Mouse (Mus musculus) gastrocnemius, postnatal 10 days (tissue): Measurements from ENCODE around the gene Dlk1. TPM values are rescaled to one million over a fixed set of nuclear protein-coding genes. Genes with fewer than 3 reads are reported as not detected.
"Not testable (repeated sequence)": the region's sequence is repeated elsewhere in the genome, so short reads cannot be mapped to it uniquely, and the experiment has no call there.

Source experiments
- DNase-seq: peaks from one replicate; pipeline ENCODE4 v3.0.0; 2021; ENCODE audit warnings: mixed read lengths
- total RNA-seq, 2 experiments: library from RNA; stranded (reverse); gene quantifications; 2 replicates each; pipeline ENCODE4 v1.2.3; 2021

Dlk1 gene
- total RNA-seq, 2 experiments from 2014 or later: 774 to 1,034 TPM

DNA sequence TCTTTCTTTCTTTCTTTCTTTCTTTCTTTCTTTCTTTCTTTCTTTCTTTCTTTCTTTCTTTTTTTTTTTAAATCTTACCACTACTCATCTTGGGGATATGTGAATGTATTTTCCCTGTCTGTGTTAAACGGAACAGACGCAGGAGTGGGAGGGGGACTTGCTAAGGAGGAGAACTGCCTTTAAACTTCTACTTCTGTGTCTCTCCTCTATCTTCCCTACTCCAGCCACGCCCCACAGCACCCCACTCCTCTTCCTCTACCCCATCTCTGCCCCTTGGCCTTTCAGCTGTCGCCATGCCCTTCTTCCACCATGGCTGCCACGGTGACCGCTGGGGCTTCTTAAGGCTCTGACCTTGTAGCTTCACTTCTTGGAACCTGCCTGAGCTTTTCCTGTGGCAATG, 14.2 kb upstream of the Dlk1 start:
- DNase-seq: no peak

DNA sequence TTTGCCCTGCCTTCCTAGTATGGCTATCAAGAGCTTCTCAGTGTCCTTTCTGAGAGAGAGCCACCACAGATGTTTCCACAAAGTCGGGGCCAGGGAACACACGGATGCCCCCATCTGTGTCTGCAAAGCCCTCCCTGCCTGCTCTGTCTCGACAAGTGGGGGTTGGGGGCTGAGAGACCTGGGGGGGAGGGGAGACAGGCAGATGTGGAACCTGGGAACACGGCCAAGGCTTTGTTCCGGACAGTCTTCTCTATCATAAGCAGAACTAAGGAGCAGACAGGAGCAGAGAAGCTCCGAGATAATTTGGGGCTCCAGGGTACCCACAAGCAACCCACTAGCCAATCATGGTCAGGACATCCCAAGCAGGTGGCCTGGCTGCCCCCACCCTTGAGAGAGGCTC, 12.6 kb upstream of the Dlk1 start:
- no peak for DNase-seq

DNA sequence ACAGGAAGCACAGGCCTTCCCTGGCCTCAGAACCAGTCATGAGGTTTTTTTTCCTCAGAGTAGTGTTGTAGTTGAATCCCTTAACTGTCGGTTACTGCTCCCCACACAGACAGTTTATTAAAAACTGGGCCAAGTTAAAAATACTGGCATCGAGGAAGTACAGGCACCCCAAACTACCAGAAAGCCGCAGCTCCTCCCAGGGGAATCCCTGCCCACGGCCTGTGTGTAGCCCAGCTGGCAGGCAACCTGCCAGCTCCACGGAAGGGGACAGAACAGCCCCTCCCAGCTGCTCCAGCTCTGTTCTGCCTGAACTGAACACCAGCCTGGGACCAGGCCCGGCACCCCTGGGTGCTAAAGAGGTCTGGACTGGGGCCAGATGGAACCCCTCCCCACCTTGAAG, 11.3 kb upstream of the Dlk1 start:
- peak; percentile 47 for DNase-seq

DNA sequence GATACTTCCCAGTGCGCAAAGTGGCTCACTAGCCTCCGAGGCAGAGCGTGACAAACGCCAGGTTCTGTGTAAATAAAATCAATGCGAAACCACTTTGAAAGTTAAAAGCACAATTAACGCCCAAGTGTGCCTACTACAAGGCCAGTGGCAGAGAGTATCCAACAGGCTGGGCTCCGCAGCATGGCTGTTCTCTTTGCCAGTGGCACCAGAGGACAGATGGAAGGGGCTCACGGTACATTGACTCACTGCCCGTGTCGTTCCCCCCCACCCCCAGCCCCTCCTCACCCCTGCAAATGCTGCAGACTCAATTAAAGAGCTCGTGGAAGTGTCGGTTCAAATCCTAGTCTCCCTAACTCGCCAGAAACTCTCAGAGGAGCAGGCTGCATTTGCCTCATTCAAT, 10.5 kb upstream of the Dlk1 start:
- no peak for DNase-seq

DNA sequence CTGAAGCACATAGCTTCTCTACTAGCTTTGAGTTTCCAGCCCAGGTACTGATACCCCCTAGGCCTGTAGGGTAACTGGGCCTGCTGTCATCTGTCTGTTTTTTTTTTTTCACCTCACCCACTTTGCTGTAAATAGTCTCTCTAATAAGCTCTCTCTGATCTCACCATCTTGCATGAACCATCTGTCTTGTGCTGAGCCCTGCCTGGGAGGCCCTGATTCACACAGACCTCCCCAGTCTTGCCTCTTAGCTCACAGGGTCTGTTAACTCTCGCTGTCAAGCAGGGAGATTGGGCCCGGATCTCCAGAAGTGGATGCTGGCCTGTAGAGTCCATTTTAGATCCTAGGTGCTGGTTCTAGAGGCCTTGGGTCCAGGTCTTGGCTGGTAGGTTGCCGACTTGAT, 9.3 kb upstream of the Dlk1 start:
- no peak for DNase-seq

DNA sequence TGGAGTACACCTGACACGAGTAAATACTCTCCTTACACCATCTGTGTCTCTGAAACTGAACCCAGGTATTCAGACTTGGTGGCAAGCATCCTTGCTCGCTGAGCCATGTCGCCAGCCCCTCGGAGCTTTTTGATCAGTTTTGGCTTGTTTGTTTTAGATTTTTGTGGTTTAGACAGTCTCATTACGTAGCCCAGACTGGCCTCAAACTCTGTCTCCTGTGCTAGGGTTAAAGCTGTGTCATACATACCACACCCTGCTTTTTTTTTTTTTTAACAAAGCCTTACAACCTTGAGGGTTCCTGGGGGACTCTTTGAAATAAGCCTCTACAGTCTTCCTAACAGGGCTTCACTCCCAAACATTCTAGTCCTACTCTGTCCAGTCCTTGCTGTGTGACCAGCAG, 7.6 kb upstream of the Dlk1 start:
- DNase-seq: no peak

DNA sequence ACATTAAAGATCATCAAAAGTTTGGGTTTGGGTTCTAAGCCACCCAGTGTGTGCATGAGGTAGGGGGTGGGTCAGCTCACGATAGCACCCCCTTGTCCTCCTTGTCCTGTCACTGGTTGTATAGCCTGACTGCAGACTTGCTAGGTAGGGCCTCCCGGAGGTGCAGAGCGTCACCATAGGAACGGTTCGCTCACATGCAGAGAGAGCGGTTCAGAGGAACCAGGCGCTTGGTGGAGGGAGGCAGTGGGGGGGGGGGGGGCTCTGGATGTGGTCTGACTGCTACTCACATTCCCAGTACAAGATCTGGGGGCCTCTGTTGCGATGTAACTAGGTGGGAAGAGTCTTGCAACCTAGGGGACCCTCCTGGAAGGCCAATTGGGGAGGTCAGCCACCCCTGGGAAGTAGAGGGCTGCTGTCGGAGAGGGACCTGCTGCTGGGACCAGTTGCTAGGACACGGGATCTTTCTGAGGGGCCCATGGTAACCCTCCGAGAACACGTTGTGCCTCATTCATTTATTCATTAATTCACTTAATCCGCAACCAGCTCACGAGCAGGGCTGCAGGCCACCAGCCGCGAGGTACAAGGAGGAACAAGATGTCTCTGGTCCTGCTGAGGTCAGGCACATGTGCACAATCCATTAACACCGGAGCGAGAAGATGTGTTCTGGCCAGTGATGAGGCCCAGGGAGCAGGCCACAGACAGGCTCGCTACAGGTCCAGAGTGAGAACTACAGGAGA, 7.0 kb upstream of the Dlk1 start:
- DNase-seq: no peak

GRCm38 (mm10) chr12:109446236-109446941, 6.2 kb upstream of the Dlk1 start:
- no peak for DNase-seq

DNA sequence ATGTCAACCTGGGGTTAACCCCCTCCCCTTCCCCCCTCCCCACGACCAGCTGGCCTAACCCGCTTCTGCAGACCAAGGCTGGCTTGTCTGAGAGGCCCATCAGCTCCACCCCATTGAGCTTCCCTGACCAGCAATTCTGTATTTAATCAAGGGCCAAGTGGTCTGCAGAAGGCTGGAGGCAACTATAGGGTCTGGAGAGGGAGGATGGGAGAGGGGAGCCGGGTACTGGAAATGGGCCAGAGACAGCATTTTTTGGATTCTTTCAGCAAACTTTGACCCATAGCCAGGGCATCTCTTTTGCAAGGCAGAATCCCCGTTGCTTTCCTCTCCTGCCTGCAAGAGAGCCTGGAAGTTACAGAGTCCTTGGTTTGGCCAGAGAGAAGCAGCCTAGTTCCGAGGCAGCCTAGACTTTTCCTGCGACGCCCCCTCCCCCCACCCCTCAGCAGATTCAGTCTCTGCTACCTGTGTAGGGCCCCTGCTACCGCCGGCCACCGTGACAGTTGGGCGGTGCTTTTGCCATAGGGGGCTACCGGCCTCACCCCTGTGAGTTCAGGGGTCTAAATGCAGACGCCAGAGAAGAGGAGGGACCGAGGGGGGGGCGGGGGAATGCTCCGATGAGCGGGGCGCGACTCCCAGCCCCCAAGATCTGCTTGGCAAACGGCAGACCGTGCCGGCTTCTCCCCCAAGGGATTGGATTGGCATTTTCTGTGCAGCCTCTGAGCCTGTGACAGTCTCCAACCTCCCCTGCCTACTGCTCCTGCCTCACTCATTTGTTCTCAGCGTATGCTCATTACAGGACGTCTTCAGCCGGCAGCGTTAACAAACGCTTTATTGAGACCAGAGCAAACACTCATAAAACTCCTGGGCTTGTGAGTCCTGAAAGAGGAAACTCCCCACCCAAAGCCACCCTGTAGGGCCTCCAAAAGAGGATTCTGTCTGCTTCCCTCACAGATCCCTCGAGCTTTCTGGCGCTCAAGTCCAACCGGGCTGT, 2.9 kb upstream of the Dlk1 start:
- no peak for DNase-seq

DNA sequence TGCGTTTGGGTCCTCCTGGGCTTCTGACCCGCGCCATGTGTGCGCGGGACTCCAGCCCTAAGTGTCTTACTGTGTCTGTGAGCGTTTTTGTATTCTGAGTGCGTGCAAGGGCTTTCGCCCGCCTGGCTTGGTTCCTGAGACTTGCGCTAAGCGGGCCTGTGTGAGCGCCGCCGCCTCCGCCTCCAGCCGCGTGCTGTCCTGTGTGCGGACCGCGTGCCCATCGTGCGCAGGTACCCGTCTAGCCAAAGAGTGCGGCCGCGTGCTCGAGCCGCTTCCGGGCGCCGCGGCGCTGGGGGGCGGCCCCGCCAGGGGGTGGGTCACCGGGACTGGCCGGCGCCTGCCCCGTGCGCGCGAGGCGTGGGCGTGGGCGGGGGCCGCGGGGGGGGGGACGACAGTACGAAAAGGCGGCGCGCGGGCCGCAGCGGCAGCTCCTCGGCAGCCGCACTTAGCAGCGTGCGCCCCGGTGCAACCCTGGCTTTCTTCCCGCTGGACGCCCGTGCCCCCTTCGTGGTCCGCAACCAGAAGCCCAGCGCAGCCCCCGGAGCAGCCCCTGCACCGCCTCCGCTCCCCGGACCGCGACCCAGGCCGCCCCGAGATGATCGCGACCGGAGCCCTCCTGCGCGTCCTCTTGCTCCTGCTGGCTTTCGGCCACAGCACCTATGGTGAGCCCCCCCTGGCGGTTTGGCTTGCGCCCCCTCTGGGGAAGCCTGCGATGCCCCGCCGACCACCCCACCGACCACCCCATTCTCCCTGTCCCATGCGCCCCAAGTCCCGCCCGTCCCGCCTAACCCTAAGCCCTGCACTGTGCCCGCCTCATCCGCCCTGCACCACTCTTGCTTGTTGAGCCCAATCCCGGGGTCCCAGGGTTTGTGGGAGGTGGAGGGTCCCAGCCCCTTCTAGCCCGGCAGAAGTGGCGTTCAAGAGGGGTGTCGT, 708 bp downstream of the Dlk1 start:
- DNase-seq: peak; percentile 49

- DNase-seq: no peak
These were observed 1.5 kb downstream of the Dlk1 start for GRCm38 (mm10) chr12:109454137-109454536.

- no peak for DNase-seq
These were observed 4.0 kb downstream of the Dlk1 start for GRCm38 (mm10) chr12:109456531-109457202.

DNA sequence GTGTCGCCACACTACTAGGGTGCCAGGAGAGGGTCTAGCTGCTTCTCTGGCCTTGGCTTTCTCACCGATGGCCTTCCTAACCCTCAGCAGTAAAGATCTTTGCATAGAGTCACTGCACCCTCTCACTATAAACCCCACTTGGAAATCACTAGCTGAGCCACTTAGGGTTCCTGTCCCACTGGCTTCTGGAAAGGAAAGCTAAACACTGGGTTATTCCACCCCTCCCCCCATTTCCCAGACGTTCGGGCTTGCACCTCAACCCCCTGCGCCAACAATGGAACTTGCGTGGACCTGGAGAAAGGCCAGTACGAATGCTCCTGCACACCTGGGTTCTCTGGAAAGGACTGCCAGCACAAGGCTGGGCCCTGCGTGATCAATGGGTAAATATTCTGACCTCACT, 5.2 kb downstream of the Dlk1 start:
- DNase-seq: no peak

GRCm38 (mm10) chr12:109458896-109459295, 6.3 kb downstream of the Dlk1 start:
- DNase-seq: peak; percentile 2

DNA sequence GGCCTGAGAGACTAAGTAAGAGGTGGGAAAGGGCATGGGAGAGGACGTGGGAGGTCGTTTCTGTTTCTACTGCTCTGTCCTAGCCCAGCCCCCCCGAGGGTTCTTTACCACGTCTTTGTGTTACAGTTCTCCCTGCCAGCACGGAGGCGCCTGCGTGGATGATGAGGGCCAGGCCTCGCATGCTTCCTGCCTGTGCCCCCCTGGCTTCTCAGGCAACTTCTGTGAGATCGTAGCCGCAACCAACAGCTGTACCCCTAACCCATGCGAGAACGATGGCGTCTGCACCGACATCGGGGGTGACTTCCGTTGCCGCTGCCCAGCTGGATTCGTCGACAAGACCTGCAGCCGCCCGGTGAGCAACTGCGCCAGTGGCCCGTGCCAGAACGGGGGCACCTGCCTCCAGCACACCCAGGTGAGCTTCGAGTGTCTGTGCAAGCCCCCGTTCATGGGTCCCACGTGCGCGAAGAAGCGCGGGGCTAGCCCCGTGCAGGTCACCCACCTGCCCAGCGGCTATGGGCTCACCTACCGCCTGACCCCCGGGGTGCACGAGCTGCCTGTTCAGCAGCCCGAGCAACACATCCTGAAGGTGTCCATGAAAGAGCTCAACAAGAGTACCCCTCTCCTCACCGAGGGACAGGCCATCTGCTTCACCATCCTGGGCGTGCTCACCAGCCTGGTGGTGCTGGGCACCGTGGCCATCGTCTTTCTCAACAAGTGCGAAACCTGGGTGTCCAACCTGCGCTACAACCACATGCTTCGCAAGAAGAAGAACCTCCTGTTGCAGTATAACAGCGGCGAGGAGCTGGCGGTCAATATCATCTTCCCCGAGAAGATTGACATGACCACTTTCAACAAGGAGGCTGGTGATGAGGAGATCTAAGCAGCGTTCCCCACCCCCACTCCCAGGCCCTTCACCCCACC, 7.1 kb downstream of the Dlk1 start:
- DNase-seq: peak; percentile 15

GRCm38 (mm10) chr12:109462594-109462993, 10.0 kb downstream of the Dlk1 start:
- DNase-seq: no peak

DNA sequence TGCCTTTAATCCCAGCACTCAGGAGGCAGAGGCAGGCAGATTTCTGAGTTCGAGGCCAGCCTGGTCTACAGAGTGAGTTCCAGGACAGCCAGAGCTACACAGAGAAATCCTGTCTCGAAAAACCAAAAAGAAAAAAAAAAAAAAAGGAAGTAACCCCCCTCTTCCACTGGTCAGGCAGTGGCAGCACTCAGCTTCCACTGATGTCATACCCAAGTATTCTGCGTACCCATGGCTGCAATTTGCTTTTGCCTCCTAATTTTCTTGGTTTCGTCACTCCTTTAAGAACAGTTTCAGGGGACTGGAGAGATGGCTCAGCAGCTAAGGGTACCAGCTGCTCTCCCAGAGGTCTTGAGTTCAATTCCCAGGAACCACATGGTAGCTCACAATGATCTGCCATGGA, 14.8 kb downstream of the Dlk1 start:
- DNase-seq: not testable (repeated sequence)

DNA sequence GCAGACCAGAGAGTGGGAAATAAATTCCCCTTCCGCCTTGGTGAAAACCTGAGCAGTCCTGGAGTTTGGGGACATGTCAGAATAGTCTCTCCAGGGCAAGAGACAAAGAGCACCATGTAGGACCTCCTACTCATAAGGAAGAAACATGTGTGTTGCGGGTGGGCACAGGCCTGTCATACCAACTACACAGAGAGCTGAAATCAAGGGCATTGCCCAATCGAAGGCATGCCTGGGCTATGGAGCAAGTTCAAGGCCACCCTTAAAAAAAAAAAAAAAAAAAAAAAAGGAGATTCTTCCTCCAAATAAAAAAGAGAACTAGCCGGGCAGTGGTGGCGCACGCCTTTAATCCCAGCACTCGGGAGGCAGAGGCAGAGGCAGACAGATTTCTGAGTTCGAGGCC, 17.2 kb downstream of the Dlk1 start:
- DNase-seq: no peak

GRCm38 (mm10) chr12:109472627-109473026, 20.0 kb downstream of the Dlk1 start:
- DNase-seq: no peak

GRCm38 (mm10) chr12:109473575-109473976, 21.0 kb downstream of the Dlk1 start:
- DNase-seq: peak; percentile 70
